Comparison of ENCODE assay signal across 8 mouse cellular contexts in the genomic region with DNA sequence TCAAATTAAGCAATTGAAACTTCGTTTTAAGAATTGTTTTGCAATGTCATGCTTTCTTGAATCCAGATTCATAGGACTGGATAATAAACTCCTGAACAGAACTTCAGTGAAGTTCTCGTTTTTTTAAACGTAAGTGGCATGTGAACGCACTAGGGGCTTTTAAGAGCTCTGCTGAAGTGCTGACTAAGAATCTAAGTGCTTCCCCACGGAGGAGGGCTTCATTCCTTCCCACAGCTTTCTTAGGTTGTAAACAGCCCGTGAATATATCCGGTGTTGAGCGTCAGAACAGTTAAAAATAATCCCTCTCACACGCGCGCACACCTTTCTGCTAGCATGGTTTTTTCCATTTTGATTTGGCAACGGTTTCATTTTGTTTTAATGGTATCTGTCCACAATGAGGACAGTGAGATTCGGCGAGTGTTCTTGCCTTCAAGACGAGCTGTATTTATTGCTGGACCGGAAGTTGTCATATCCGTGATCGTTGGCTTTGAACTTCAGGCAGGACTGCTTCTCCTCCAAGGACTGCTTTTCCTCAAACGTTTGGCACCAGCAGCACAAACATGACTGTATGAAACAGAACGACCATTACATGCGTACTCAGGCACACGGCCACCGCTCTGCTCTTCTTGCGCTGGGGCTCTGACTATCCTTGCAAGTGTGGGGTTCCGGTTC. TPM values are rescaled to one million over a fixed set of nuclear protein-coding genes. Genes with fewer than 3 reads are reported as not detected.
DNase-seq lines count a peak whose midpoint lies in the region; ATAC-seq and TF ChIP-seq lines count a peak whose summit lies in the region.

No protein-coding gene starts in this region.

- no peak for TF ChIP-seq CTCF in layer of hippocampus, adult 2 months (conservative IDR thresholded peaks at IDR 0.05)
- TF ChIP-seq CTCF in heart, postnatal 0 days (IDR thresholded peaks at IDR 0.05; ENCODE audit: low read depth) = no peak

- peak overlapping the region; percentile 48 for H3K4me2 ChIP-seq in heart, postnatal 0 days (ENCODE audit: low read depth, low read length)

- WGBS in heart, postnatal 0 days = 48% methylated on average over 25 of the region's 25 CpGs

- no peaks in the 10 kb centered on the region for H3K36me3 ChIP-seq in heart, postnatal 0 days (replicated peaks; ENCODE audit: control insufficient read depth, insufficient read depth, low read length)

- ATAC-seq in heart, postnatal 0 days (ENCODE audit: insufficient read depth, low read depth) = peak; percentile 20; the same call in 1 of the 2 replicates

- DNase-seq in layer of hippocampus, adult 2 months (ENCODE audit: low spot score in 2 of 2) = no peak
- DNase-seq in layer of hippocampus, adult 11-12 months (ENCODE audit: low spot score) = no peak
- peak; percentile 59 for DNase-seq in heart, postnatal 0 days (ENCODE audit: low spot score)
- peak; percentile 52 to 80 for DNase-seq in kidney, postnatal 25 days
- peak; percentile 25 for DNase-seq in skeletal muscle tissue, adult 2 months (ENCODE audit: low read depth, low spot score)
- DNase-seq in cerebellum, adult 9-10 months = no peak
- no peak for DNase-seq in frontal cortex, postnatal 36 days (ENCODE audit: low spot score in 2 of 2)
- no peak for DNase-seq in c-Kit-positive CD71-positive TER-119-positive erythroid progenitor cells, embryonic 14.5 days (ENCODE audit: low spot score)

- no peak overlapping the region for H3K9ac ChIP-seq in heart, postnatal 0 days (replicated peaks; ENCODE audit: low read depth, low read length)

- no peaks in the 10 kb centered on the region for H3K9me3 ChIP-seq in heart, postnatal 0 days (replicated peaks; ENCODE audit: control insufficient read depth, low read length)

- TF ChIP-seq EP300 in heart, postnatal 0 days (IDR thresholded peaks at IDR 0.05; ENCODE audit: low read depth) = peak; percentile 46; the same call in 1 of the 2 replicates

- no peaks in the 10 kb centered on the region; the same call in none of the 2 replicates for H3K4me1 ChIP-seq in heart, postnatal 0 days (ENCODE audit: control insufficient read depth, insufficient read depth)

- 0 out of 2 replicates have a peak overlapping the region, but pooled peaks have one; percentile 11 for H3K4me3 ChIP-seq in layer of hippocampus, adult 2 months
- H3K4me3 ChIP-seq in heart, postnatal 0 days (ENCODE audit: low read depth, low read length) = 0 out of 2 replicates have a peak overlapping the region, but pooled peaks have one; percentile 6

- H3K27me3 ChIP-seq in heart, postnatal 0 days (ENCODE audit: control insufficient read depth, insufficient read depth, low read length) = no peaks in the 10 kb centered on the region

- H3K27ac ChIP-seq in layer of hippocampus, adult 2 months = no peak overlapping the region
- H3K27ac ChIP-seq in heart, postnatal 0 days (ENCODE audit: low read depth) = peak overlapping the region; percentile 50

RNA-seq across cellular contexts. Expression of a gene that starts 27.4 kb away (rescaled TPM):
- 10 to 100 TPM; 35.4 to 39.0 TPM for total RNA-seq in layer of hippocampus, adult 2 months (2021)
- total RNA-seq in heart, postnatal 0 days (2014; rRNA removed; ENCODE audit: low replicate concordance) = 63.6 and 72.5 TPM in 2 replicates
- polyA plus RNA-seq in heart, postnatal 0 days (2015; fragmentation: Nextera tagmentation; extraction: Ambion mirVana) = 55.4 and 61.8 TPM in 2 replicates

Comparison
In these comparisons a context has a peak if more than half of its experiments do, and no peak if none do; other contexts are left out.
1. DNase-seq: peak in heart, postnatal 0 days (single experiment), kidney, postnatal 25 days (2 of 2) and skeletal muscle tissue, adult 2 months (single experiment); none in layer of hippocampus, adult 2 months (0 of 2), layer of hippocampus, adult 11-12 months (single experiment), cerebellum, adult 9-10 months (single experiment), frontal cortex, postnatal 36 days (0 of 2) and c-Kit-positive CD71-positive TER-119-positive erythroid progenitor cells, embryonic 14.5 days (single experiment).